Mouse (Mus musculus) liver, adult 2 months (tissue): ENCODE measurements around the gene Fam168a.

Source experiments
- CTCF ChIP-seq: fragments of 200-500 bp; IDR thresholded peaks from 2 replicates; pipeline ENCODE4 v1.5.1; 2011; ENCODE audit warnings: low read depth, low read length, control low read depth
- POLR2A ChIP-seq: fragments of 200-500 bp; IDR thresholded peaks from 2 replicates; pipeline ENCODE4 v1.6.1; 2011; ENCODE audit warnings: low read length, control low read depth; ENCODE audit not compliant: insufficient read depth; ENCODE audit errors: extremely low read depth

DNA sequence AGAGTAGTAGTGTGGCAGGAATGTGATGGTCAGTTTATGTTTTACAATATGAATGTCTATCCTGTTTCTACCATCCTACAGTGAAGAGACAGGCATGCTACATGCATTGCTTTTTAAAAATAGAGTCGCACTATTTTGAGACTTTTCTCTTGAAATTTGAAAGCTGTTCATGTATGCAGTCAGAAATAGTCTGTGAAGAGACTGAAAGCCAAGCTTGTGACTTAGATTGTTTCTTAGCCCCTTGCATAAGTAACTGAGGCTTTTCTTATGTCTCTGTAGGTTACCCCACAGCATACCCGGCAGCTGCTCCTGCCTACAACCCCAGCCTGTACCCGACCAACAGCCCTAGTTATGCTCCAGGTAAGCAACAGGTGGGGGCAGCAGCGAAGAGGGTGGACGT, 106.2 kb downstream of the Fam168a start:
- TF ChIP-seq POLR2A (no peak), CTCF (no peak)
